Mouse (Mus musculus): ENCODE measurements around the gene Robo1. TPM values are rescaled to one million over a fixed set of nuclear protein-coding genes. Genes with fewer than 3 reads are reported as not detected.

Robo1 gene
- polyA plus RNA-seq, 1 experiment from 2014 or later: 30.1 TPM

GRCm38 (mm10) chr16:72747696-72748095, 439.6 kb downstream of the Robo1 start:
- no peaks in the 10 kb centered on the region for H3K27me3 ChIP-seq (replicated peaks)
- no peak overlapping the region for H3K27ac ChIP-seq (ENCODE audit: poor library complexity, severe bottlenecking)
- H3K4me3 ChIP-seq: no peak overlapping the region
- no peak overlapping the region for H3K9ac ChIP-seq
- peaks cover 10% of the 10 kb centered on the region for H3K36me3 ChIP-seq
- no peaks in the 10 kb centered on the region for H3K4me1 ChIP-seq (replicated peaks)
- WGBS: 83% methylated on average over 5 of the region's 5 CpGs
- ATAC-seq (ENCODE audit: insufficient number of reproducible peaks, low FRiP score): no peak
- H3K4me2 ChIP-seq: no peak overlapping the region
- peaks cover 4% of the 10 kb centered on the region for H3K9me3 ChIP-seq (replicated peaks)

- 88% methylated on average over 9 of the region's 9 CpGs for WGBS
- no peak for ATAC-seq (ENCODE audit: insufficient number of reproducible peaks, low FRiP score)
- Histone ChIP-seq H3K4me3 (no peak overlapping the region), H3K27ac (ENCODE audit: poor library complexity, severe bottlenecking) (no peak overlapping the region), H3K4me1 (replicated peaks) (no peaks in the 10 kb centered on the region), H3K9ac (no peak overlapping the region), H3K27me3 (replicated peaks) (no peaks in the 10 kb centered on the region), H3K36me3 (no peaks in the 10 kb centered on the region), H3K4me2 (no peak overlapping the region), H3K9me3 (replicated peaks) (no peaks in the 10 kb centered on the region)
These were observed 457.2 kb downstream of the Robo1 start for GRCm38 (mm10) chr16:72765128-72765913.

GRCm38 (mm10) chr16:72769214-72769834, 461.2 kb downstream of the Robo1 start:
- H3K36me3 ChIP-seq: no peaks in the 10 kb centered on the region
- no peaks in the 10 kb centered on the region for H3K27me3 ChIP-seq (replicated peaks)
- no peaks in the 10 kb centered on the region for H3K4me1 ChIP-seq (replicated peaks)
- WGBS: 84% methylated on average over 8 of the region's 8 CpGs
- no peak overlapping the region for H3K4me3 ChIP-seq
- no peak overlapping the region for H3K9ac ChIP-seq
- no peaks in the 10 kb centered on the region for H3K9me3 ChIP-seq (replicated peaks)
- ATAC-seq (ENCODE audit: insufficient number of reproducible peaks, low FRiP score): no peak
- H3K4me2 ChIP-seq: no peak overlapping the region
- H3K27ac ChIP-seq (ENCODE audit: poor library complexity, severe bottlenecking): no peak overlapping the region

- H3K9me3 ChIP-seq (replicated peaks): no peaks in the 10 kb centered on the region
- no peak overlapping the region for H3K4me2 ChIP-seq
- no peak overlapping the region for H3K4me3 ChIP-seq
- H3K27ac ChIP-seq (ENCODE audit: poor library complexity, severe bottlenecking): no peak overlapping the region
- H3K9ac ChIP-seq: no peak overlapping the region
- WGBS: 53% methylated on average over 5 of the region's 5 CpGs
- ATAC-seq (ENCODE audit: insufficient number of reproducible peaks, low FRiP score): no peak
- no peaks in the 10 kb centered on the region for H3K27me3 ChIP-seq (replicated peaks)
- no peaks in the 10 kb centered on the region for H3K36me3 ChIP-seq
- no peaks in the 10 kb centered on the region for H3K4me1 ChIP-seq (replicated peaks)
These were observed 464.2 kb downstream of the Robo1 start for GRCm38 (mm10) chr16:72772348-72772747.

GRCm38 (mm10) chr16:72773034-72773433, 464.9 kb downstream of the Robo1 start:
- 70% methylated on average over 7 of the region's 7 CpGs for WGBS

GRCm38 (mm10) chr16:72778520-72778919, 470.4 kb downstream of the Robo1 start:
- ATAC-seq (ENCODE audit: insufficient number of reproducible peaks, low FRiP score): no peak
- H3K4me1 ChIP-seq (replicated peaks): no peaks in the 10 kb centered on the region
- H3K4me3 ChIP-seq: no peak overlapping the region
- 77% methylated on average over 9 of the region's 9 CpGs for WGBS
- H3K4me2 ChIP-seq: no peak overlapping the region
- no peak overlapping the region for H3K27ac ChIP-seq (ENCODE audit: poor library complexity, severe bottlenecking)
- no peaks in the 10 kb centered on the region for H3K36me3 ChIP-seq
- H3K27me3 ChIP-seq (replicated peaks): no peaks in the 10 kb centered on the region
- no peaks in the 10 kb centered on the region for H3K9me3 ChIP-seq (replicated peaks)
- H3K9ac ChIP-seq: no peak overlapping the region

More at GRCm38 (mm10) chr16:72773034-72773433, 464.9 kb downstream of the Robo1 start:
- no peak for ATAC-seq (ENCODE audit: insufficient number of reproducible peaks, low FRiP score)
- no peak overlapping the region for H3K9ac ChIP-seq
- H3K4me2 ChIP-seq: no peak overlapping the region
- H3K27ac ChIP-seq (ENCODE audit: poor library complexity, severe bottlenecking): no peak overlapping the region
- H3K27me3 ChIP-seq (replicated peaks): no peaks in the 10 kb centered on the region
- H3K9me3 ChIP-seq (replicated peaks): no peaks in the 10 kb centered on the region
- no peaks in the 10 kb centered on the region for H3K36me3 ChIP-seq
- no peaks in the 10 kb centered on the region for H3K4me1 ChIP-seq (replicated peaks)
- H3K4me3 ChIP-seq: no peak overlapping the region

GRCm38 (mm10) chr16:72782171-72782570, 474.1 kb downstream of the Robo1 start:
- Histone ChIP-seq H3K4me3 (no peak overlapping the region), H3K4me1 (replicated peaks) (peaks cover 6% of the 10 kb centered on the region), H3K9ac (no peak overlapping the region), H3K9me3 (replicated peaks) (no peaks in the 10 kb centered on the region), H3K27ac (ENCODE audit: poor library complexity, severe bottlenecking) (no peak overlapping the region), H3K36me3 (no peaks in the 10 kb centered on the region), H3K27me3 (replicated peaks) (no peaks in the 10 kb centered on the region), H3K4me2 (no peak overlapping the region)
- 85% methylated on average over 6 of the region's 6 CpGs for WGBS
- ATAC-seq (ENCODE audit: insufficient number of reproducible peaks, low FRiP score): no peak

- no peaks in the 10 kb centered on the region for H3K27me3 ChIP-seq (replicated peaks)
- H3K4me3 ChIP-seq: no peak overlapping the region
- no peak overlapping the region for H3K9ac ChIP-seq
- no peak overlapping the region for H3K27ac ChIP-seq (ENCODE audit: poor library complexity, severe bottlenecking)
- no peaks in the 10 kb centered on the region for H3K9me3 ChIP-seq (replicated peaks)
- H3K4me2 ChIP-seq: no peak overlapping the region
- peaks cover 6% of the 10 kb centered on the region for H3K4me1 ChIP-seq (replicated peaks)
- 83% methylated on average over 6 of the region's 6 CpGs for WGBS
- no peak for ATAC-seq (ENCODE audit: insufficient number of reproducible peaks, low FRiP score)
- no peaks in the 10 kb centered on the region for H3K36me3 ChIP-seq
These were observed 478.0 kb downstream of the Robo1 start for GRCm38 (mm10) chr16:72786079-72786478.

GRCm38 (mm10) chr16:72786636-72787035, 478.5 kb downstream of the Robo1 start:
- Histone ChIP-seq H3K4me3 (no peak overlapping the region), H3K4me2 (no peak overlapping the region), H3K36me3 (no peaks in the 10 kb centered on the region), H3K27ac (ENCODE audit: poor library complexity, severe bottlenecking) (no peak overlapping the region), H3K9ac (no peak overlapping the region), H3K4me1 (replicated peaks) (peaks cover 6% of the 10 kb centered on the region), H3K9me3 (replicated peaks) (no peaks in the 10 kb centered on the region), H3K27me3 (replicated peaks) (no peaks in the 10 kb centered on the region)
- WGBS: 83% methylated on average over 5 of the region's 5 CpGs
- ATAC-seq (ENCODE audit: insufficient number of reproducible peaks, low FRiP score): no peak

- H3K9ac ChIP-seq: no peak overlapping the region
- H3K27ac ChIP-seq (ENCODE audit: poor library complexity, severe bottlenecking): no peak overlapping the region
- 67% methylated on average over 7 of the region's 7 CpGs for WGBS
- no peaks in the 10 kb centered on the region for H3K27me3 ChIP-seq (replicated peaks)
- H3K4me1 ChIP-seq (replicated peaks): peaks cover 6% of the 10 kb centered on the region
- no peak overlapping the region for H3K4me3 ChIP-seq
- no peaks in the 10 kb centered on the region for H3K36me3 ChIP-seq
- H3K9me3 ChIP-seq (replicated peaks): no peaks in the 10 kb centered on the region
- no peak for ATAC-seq (ENCODE audit: insufficient number of reproducible peaks, low FRiP score)
- no peak overlapping the region for H3K4me2 ChIP-seq
These were observed 479.9 kb downstream of the Robo1 start for GRCm38 (mm10) chr16:72788017-72788416.

- Histone ChIP-seq H3K36me3 (no peaks in the 10 kb centered on the region), H3K9me3 (replicated peaks) (no peaks in the 10 kb centered on the region), H3K27me3 (replicated peaks) (no peaks in the 10 kb centered on the region), H3K27ac (ENCODE audit: poor library complexity, severe bottlenecking) (no peak overlapping the region), H3K4me2 (no peak overlapping the region), H3K4me1 (replicated peaks) (0 out of 2 replicates have a peak, but pooled peaks cover 6% of the 10 kb centered on the region), H3K4me3 (no peak overlapping the region), H3K9ac (no peak overlapping the region)
- no peak for ATAC-seq (ENCODE audit: insufficient number of reproducible peaks, low FRiP score)
- 86% methylated on average over 9 of the region's 9 CpGs for WGBS
These were observed 483.1 kb downstream of the Robo1 start for GRCm38 (mm10) chr16:72791181-72791705.

Data from heart, embryonic 12.5 days (tissue).